Mouse (Mus musculus): Measurements from ENCODE around the gene Fkbp8.

Gene Fkbp8

GRCm38 (mm10) chr8:70558334-70558733 lies 30.8 kb downstream of the Fkbp8 start:
- peak; percentile 38 for DNase-seq (ENCODE audit: low read depth, low spot score)

- DNase-seq (ENCODE audit: low read depth, low spot score) = peak; percentile 58
These were observed 31.5 kb downstream of the Fkbp8 start for GRCm38 (mm10) chr8:70558983-70559382.

GRCm38 (mm10) chr8:70560096-70560495 lies 32.6 kb downstream of the Fkbp8 start:
- peak; percentile 57 for DNase-seq (ENCODE audit: low read depth, low spot score)

DNA sequence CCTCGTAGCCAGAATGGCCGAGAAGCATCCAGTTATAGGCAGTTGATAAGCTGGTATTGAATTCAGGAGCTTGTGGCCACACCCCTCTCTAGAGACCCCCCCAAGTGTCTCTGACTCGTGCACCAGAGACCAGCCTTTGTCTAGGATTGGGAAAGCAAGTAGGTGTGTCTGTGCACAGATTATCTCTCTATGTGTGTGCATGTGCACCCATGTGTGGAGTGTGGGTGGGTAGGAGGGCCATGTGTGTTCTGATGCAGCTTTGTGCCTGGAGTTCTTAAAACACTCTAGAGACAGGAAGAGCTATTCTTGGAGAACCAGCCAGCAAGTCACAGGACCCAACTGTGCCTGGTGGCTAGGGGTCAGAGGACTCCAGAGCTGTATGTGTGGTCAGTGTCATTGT lies 33.0 kb downstream of the Fkbp8 start:
- DNase-seq (ENCODE audit: low read depth, low spot score) = no peak

DNA sequence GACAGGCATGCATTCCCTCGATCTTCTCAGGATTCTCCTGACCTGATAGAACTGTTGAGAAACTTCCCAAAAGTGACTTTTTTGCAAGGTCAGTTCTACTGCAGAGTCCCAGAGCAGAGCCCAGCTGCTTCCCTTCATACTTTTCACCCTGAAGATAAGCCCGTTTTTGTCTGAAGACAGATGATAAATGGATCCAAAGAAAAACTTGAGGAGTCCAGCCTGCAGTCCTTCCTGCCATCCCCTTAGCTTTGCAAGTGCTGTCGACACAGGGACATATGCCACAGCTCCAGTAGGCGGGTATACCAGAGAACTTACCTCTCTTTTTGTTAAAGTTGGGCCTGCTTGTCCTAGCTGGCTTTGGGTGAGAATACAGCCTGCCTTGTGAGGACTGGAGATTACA lies 33.8 kb downstream of the Fkbp8 start:
- DNase-seq (ENCODE audit: low read depth, low spot score) = no peak

DNA sequence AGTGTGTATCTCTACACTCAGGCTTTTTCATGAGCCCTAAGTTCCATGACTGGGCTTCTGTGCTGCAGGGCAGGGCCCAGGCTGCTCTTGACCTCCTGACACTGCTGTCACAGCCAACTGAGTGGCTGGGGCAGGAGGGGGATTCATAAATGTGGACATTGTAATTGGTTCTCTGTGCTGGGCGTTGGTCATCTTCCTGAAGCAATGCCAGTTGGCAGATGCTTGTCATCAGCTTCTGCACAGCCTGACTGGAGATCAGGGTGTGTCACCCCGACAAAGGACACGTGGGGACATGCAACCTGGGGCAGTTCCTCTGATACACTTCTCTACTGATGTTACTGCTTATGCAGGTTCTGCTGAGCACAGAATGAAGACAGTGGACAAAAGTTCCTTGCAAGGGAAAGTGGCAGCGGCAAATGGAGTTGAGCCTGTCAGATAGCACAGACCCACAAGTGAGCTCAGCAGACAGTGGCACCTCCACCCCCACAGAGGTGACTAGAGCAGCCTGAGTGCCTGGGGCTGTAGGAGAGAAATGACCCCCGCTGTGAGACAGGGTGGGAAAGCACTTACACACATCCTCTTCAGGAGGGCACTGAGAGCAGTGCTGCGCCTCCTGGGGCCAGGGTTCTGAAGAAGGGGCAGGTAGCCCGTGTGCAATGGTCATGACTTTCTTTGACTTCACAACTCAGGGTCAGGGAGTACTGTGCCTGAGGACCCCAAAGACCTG lies 34.4 kb downstream of the Fkbp8 start:
- DNase-seq (ENCODE audit: low read depth, low spot score) = peak; percentile 63

- no peak for DNase-seq (ENCODE audit: low read depth, low spot score)
These were observed 35.3 kb downstream of the Fkbp8 start for GRCm38 (mm10) chr8:70562802-70563201.

DNA sequence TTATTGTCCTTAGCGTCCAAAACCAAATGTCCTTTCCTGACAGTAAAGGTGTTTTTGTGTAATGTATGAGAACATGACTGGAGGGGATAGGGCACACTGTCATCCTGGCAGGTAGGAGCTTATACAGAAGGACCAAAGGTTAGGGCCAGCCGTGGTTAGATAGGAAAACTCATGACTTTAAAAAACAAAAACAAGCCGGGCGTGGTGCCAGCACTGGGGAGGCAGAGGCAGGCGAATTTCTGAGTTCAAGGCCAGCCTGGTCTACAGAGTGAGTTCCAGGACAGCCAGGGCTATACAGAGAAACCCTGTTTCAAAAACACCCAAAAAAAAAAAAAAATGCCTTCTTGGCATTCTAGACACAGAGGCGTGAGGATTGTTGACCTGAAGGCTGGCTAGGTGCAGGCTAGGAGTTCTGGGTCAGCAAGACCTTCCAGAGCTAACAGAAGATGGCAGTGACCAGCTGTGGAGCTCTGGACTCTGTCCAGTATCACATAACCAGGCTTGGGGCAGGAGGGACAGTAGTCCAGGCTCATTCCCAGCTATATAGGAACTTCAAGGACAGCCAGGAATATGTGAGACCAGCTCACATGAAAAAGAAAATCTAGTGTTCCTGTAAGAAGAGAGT lies 36.4 kb downstream of the Fkbp8 start:
- DNase-seq (ENCODE audit: low read depth, low spot score) = no peak

- DNase-seq (ENCODE audit: low read depth, low spot score) = no peak
These were observed 37.2 kb downstream of the Fkbp8 start for GRCm38 (mm10) chr8:70564696-70565235.

- DNase-seq (ENCODE audit: low read depth, low spot score) = no peak
These were observed 38.0 kb downstream of the Fkbp8 start for GRCm38 (mm10) chr8:70565561-70565960.

DNA sequence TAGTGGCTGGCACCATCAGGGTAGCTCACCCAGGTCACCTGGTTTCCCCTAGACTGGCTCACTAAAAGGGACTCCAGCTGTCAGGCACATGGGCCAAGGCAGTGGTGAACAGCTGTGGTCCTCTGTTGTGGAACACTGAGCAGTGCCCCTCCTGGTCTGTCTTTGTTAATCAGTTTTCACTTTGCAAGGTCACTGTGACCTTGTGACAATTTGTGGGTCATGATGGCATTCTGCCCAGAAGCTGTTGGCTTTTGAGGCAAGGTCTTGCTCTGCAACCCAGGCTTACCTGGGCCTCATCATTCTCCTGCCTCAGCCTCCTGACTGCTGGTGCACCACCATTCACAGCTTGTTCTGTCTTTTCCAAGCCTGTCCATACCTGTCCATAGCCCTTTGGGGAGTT lies 42.8 kb downstream of the Fkbp8 start:
- DNase-seq (ENCODE audit: low read depth, low spot score) = no peak

DNA sequence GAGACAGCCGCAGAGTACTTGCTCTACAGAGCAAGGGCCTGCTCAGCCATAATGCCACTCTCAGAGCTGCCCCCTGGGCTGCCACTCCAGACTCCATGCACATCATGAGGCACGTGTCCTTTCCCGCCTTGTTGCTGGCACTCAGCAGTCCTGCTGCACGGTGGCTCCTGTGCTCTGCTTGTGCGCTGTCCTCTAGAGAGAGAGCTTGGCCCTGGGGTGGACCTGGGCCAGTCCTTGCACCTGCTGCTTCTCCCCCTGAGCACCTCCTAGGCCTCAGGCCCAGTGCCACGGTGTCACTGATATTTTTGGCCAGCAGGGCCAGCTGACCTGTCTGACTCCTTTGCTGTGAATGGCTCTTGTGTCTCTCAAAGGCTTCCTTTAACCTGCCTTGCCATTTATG lies 43.5 kb downstream of the Fkbp8 start:
- DNase-seq (ENCODE audit: low read depth, low spot score) = no peak

DNA sequence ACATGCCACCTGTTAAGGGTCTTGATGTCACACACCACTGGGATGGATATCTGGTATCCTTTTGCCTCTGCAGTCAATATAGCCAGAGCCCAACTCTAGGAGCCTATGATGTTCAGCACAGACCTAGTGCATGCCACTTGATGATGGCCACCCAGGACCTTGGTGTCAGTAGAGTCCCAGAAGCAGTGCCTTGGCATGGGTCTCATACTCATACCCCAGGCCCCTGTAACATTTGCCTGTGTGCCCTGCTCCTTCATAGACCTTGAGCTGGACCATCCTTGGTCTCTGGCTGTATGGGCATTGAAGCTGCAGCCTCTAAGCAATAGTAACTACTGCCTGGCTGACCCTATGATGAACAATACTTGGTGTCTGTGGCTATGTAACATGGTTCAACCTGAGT lies 46.8 kb downstream of the Fkbp8 start:
- DNase-seq (ENCODE audit: low read depth, low spot score) = no peak

DNA sequence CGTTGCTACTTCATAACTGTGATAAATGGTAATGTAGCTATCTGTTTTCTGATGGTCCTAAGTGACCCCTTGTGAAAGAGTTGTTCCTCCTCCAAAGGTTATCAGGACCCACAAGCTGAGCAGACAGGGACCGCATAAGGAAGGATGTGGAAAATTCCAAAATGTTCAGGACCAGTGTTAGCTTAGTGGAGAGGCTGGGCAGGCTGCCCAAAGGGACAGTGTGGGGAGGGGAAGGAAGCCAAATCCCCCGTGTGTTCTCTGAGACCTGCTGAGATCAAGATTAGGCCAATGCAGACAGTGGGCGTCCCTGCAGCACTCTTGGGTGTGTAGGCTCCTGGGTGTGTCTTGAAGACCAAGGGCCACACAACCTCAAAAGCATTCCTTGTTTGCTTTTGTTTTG lies 47.4 kb downstream of the Fkbp8 start:
- no peak for DNase-seq (ENCODE audit: low read depth, low spot score)

DNA sequence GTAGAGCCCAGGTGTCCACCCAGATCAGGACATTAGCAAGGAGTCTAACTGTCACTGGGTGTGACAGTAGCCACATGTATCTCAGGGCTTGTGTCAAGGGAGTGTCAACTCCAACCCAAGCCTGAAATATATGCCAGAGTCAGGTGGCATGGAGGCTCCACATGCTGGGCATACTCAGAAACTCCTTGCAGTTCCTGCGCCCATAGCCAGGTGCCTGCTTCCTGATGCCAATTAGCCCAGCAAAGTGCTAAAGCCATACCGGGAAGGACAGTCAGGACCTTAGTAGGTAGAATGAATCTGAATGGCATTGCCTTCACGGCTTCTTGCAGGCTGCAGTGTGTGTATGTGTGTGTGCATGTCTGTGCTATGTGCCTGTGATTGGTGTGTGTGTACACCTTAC lies 49.7 kb downstream of the Fkbp8 start:
- DNase-seq (ENCODE audit: low read depth, low spot score) = no peak

DNA sequence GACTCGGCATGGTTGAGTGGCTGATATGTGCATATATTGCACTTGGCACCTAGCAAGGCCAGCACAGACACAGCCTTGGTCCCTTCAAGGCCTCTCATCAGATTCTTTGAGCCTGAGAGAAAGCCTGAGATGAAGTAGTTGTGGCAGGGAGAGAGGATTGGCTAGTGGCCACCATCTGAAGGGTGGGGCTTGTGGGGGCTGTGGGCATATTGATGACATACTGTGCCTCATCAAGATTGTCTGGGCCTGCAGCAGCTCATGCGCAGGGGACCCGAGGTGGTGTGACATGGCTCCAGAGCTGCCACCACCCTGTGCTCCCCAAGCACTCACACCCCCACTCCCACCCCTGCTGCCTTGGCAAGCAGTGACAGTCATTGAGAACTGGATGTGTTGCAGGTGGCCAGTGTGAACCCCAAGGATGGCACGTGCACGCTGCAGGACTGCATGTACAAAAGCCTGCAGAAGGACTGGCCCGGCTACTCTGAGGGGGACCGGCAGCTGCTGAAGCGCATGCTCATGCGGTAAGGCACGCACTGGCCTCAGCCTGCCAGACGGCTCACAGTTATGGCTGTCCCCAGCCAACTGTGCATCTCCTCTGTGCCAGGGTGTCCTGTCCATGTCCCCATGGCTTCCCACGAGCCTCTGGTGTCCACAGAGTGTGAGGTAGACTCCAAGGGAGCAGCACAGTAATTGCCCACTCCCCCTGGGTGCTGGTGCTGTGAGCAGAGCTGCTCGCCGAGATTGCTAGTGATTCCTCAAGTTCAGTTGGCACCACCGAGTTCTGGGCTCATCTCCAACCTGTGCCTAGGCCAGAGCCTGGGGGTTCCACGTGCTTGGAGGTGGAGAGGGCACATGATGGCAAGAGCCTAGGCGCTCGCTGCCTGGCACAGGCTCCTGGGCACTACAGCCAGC lies 56.2 kb downstream of the Fkbp8 start:
- DNase-seq (ENCODE audit: low read depth, low spot score) = no peak

DNA sequence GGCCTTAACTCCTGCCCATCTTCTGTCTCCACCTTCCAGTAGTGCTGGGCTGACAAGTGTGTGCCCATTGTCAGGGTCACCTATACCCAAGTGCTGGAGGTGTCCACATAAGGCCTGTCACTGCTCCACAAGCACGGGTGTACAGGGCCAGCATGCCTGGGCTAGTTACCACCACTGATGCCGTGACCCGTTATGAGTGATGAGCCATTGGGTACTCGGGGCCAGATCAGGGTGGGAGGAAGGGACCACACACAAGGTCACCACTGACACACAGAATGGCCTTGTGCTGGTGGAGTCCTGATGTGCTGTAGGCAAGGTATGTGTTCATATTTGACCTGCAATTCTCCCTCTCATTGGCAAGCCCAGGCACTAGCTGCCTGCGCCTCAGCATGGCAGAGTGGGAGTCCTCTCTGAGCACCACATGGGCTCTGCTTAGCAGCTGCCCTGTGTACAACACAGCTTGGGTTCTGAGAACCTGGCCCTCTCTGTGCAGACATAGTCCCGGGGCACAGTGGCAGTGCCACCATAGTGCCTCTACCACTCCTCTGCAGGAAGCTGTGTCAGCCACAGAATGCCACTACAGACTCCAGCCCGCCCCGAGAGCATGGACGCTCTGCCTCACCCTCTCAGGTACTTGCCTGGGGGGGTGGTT lies 57.2 kb downstream of the Fkbp8 start:
- no peak for DNase-seq (ENCODE audit: low read depth, low spot score)

Measured in ES-CJ7 (cell line).